Mouse (Mus musculus) cortical plate, adult 2 months (tissue): ENCODE measurements around the gene Rnf38.

Source experiments
- CTCF ChIP-seq: fragments of 200-500 bp; IDR thresholded peaks from 2 replicates; pipeline ENCODE4 v1.5.1; 2011; ENCODE audit warnings: mild to moderate bottlenecking, control low read depth, low read length; ENCODE audit not compliant: insufficient read depth; ENCODE audit errors: extremely low read depth
- POLR2A ChIP-seq: fragments of 200-500 bp; IDR thresholded peaks from 2 replicates; pipeline ENCODE4 v1.6.1; 2011; ENCODE audit warnings: mild to moderate bottlenecking, low read length, control low read depth; ENCODE audit not compliant: insufficient read depth; ENCODE audit errors: extremely low read depth

DNA sequence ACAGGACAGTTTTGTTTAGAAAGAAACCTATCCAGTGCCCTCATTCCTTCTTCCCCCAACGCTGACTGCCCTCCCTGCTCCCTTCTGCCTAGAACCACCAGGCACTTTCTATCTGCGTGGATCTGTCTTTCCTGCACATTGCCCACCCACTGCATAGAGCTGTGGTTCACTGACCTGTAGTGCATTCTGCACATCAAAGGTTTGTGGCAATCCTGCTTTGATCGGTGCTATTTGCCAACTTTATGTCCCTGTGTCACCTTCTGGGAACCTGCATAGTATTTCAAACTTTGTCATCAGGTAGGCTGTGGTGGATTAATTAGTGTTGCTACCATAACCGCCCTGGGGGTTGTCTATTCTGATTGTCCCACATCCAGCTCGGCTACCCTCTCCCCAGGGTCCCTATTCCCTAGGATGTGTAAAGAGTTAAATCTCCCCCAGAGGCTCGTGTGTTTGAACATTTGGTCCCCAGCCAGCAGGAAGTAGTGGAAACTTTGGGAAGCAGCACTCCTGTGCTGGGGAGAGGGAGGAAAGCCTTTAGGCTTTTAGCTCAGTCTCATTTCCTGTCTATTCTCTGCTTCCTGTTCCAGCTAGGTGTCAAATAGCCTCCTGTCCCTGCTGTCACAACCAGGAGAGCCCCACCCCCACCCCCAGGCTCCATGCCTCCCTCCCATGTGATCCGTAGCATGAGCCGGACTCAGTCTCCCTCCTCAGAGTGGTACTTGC is 129.2 kb downstream of the Rnf38 start:
- no peak for TF ChIP-seq POLR2A
- no peak for TF ChIP-seq CTCF
